Mouse (Mus musculus): ENCODE measurements around the gene Olfr746. TPM values are rescaled to one million over a fixed set of nuclear protein-coding genes. Genes with fewer than 3 reads are reported as not detected.

Gene Olfr746
- total RNA-seq (2014; fragmentation: Nextera tagmentation) (not detected in 2 replicates), total RNA-seq (2017) (not detected in 2 replicates)

DNA sequence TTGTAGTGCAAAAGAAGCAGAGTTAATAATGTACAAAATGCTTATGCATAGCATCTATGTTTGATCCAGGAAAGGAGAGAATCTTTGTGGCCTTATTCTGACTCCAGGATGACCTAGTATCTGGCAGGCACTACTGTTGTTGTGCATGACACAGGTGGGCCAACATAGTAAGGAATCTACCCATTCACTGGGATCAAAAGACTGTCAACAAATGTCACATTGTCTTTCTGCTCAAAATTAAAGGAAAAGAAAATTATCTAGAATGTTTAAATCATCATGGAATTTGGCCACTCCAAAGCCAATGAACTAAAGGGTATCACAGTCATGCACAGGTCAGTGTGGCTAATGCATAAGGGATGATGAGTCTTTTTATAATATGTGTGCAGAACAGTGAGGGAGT is at the start of gene Olfr746:
Gene Olfr746, plus strand, starts transcription at position 301 of the 400 bp plus-strand sequence.
- ATAC-seq (replicated peaks; ENCODE audit: poor library complexity, severe bottlenecking) = no peak

DNA sequence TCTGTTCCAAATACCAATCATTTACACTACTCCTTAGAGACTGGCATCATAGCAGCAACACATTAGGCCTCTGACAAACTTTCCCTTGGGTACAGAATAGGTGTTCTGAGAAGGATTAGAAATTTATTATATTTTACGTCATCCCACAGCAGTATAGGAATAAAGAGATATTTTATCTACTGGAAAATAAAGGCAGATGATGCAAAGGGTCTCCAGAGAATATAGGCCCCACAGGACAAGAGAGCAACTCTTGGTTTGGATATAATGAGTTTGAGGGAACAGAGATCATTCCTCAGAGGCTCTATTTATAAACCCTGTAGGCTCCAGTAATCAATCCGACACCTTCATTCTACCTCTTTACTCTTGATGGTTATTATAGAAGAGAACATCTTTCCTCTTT is 32.3 kb upstream of the Olfr746 start, which contains the start of gene Olfr744:
Gene Olfr744, plus strand, starts transcription at position 301 of the 400 bp plus-strand sequence.
- no peak for ATAC-seq (replicated peaks; ENCODE audit: poor library complexity, severe bottlenecking)

DNA sequence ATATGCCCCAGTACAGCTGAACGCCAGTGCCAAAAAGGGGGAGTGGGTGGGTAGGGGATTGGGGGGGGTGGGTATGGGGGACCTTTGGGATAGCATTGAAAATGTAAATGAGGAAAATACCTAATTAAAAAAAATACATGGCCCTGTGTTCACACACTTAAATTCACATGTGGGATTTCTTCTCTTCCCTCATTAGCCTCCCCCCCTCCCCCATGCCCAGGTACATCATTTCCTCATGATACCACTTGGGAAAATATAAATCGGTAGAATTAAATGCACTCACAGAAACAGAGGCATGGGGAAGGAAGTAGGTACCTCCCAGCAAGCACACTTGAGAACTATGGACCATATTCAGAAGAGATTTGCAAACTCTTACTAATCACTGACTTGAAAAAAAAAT is 7.8 kb upstream of the Olfr746 start, which contains the start of gene Olfr745:
Gene Olfr745, plus strand, starts transcription at position 301 of the 400 bp plus-strand sequence.
- no peak for ATAC-seq (replicated peaks; ENCODE audit: poor library complexity, severe bottlenecking)

DNA sequence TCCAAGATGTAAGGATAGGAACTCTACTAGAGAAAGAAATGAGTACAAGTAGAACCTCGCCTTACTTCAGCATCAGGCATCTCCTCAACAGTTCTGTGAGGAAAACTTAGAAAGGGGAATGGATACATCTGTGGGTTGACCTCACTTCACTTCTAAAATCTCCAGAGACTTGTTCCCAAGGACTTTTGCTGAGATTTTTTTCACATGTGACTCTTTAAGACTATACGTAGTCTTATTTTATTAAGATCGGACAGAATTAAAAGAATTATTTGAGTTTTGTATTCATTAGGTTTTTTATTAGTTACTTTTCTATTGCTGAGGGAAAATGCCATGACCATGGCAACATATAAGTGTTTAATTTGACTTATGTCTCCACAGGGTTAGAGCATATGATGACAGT is 46.2 kb downstream of the Olfr746 start, which contains the start of gene Olfr747:
Gene Olfr747, minus strand, starts transcription at position 101 of the 400 bp plus-strand sequence.
- ATAC-seq (replicated peaks; ENCODE audit: poor library complexity, severe bottlenecking) = no peak

Other genes with a start within 250 kb of the Olfr746 start
- gene Olfr738, start 239.5 kb upstream of the Olfr746 start, total RNA-seq (2014; fragmentation: Nextera tagmentation) = not detected in 2 replicates
- not detected in 2 replicates for gene Olfr738, start 239.5 kb upstream of the Olfr746 start, total RNA-seq (2017)
- gene Olfr739, start 228.5 kb upstream of the Olfr746 start, total RNA-seq (2014; fragmentation: Nextera tagmentation) = not detected in 2 replicates
- gene Olfr739, start 228.5 kb upstream of the Olfr746 start, total RNA-seq (2017) = not detected in 2 replicates
- not detected in 2 replicates for gene Olfr740, start 201.5 kb upstream of the Olfr746 start, total RNA-seq (2014; fragmentation: Nextera tagmentation)
- not detected in 2 replicates for gene Olfr740, start 201.5 kb upstream of the Olfr746 start, total RNA-seq (2017)
- not detected in 2 replicates for gene Olfr741, start 174.3 kb upstream of the Olfr746 start, total RNA-seq (2014; fragmentation: Nextera tagmentation)
- not detected in 2 replicates for gene Olfr741, start 174.3 kb upstream of the Olfr746 start, total RNA-seq (2017)
- gene Olfr742, start 143.5 kb upstream of the Olfr746 start, total RNA-seq (2014; fragmentation: Nextera tagmentation) = not detected in 2 replicates
- gene Olfr742, start 143.5 kb upstream of the Olfr746 start, total RNA-seq (2017) = not detected in 2 replicates
- gene Olfr743, start 125.2 kb upstream of the Olfr746 start, total RNA-seq (2014; fragmentation: Nextera tagmentation) = not detected in 2 replicates
- not detected in 2 replicates for gene Olfr743, start 125.2 kb upstream of the Olfr746 start, total RNA-seq (2017)
- gene Olfr744, start 32.2 kb upstream of the Olfr746 start, total RNA-seq (2014; fragmentation: Nextera tagmentation) = not detected in 2 replicates
- gene Olfr744, start 32.2 kb upstream of the Olfr746 start, total RNA-seq (2017) = not detected in 2 replicates
- not detected in 2 replicates for gene Olfr745, start 7.7 kb upstream of the Olfr746 start, total RNA-seq (2014; fragmentation: Nextera tagmentation)
- not detected in 2 replicates for gene Olfr745, start 7.7 kb upstream of the Olfr746 start, total RNA-seq (2017)
- not detected in 2 replicates for gene Olfr747, start 46.1 kb downstream of the Olfr746 start, total RNA-seq (2014; fragmentation: Nextera tagmentation)
- not detected in 2 replicates for gene Olfr747, start 46.1 kb downstream of the Olfr746 start, total RNA-seq (2017)
- not detected in 2 replicates for gene Olfr748, start 60.3 kb downstream of the Olfr746 start, total RNA-seq (2014; fragmentation: Nextera tagmentation)
- gene Olfr748, start 60.3 kb downstream of the Olfr746 start, total RNA-seq (2017) = not detected in 2 replicates
- gene Olfr749, start 98.0 kb downstream of the Olfr746 start, total RNA-seq (2014; fragmentation: Nextera tagmentation) = not detected in 2 replicates
- not detected in 2 replicates for gene Olfr749, start 98.0 kb downstream of the Olfr746 start, total RNA-seq (2017)
- gene Ttc5, start 138.4 kb downstream of the Olfr746 start, total RNA-seq (2014; fragmentation: Nextera tagmentation) = 43.2 and 47.1 TPM in 2 replicates
- 39.8 and 54.4 TPM in 2 replicates for gene Ttc5, start 138.4 kb downstream of the Olfr746 start, total RNA-seq (2017)
- gene Ccnb1ip1, start 160.6 kb downstream of the Olfr746 start, total RNA-seq (2014; fragmentation: Nextera tagmentation) = not detected in 2 replicates
- not detected in 2 replicates for gene Ccnb1ip1, start 160.6 kb downstream of the Olfr746 start, total RNA-seq (2017)
- gene Parp2, start 160.8 kb downstream of the Olfr746 start, total RNA-seq (2014; fragmentation: Nextera tagmentation) = 61.2 and 110 TPM in 2 replicates
- gene Parp2, start 160.8 kb downstream of the Olfr746 start, total RNA-seq (2017) = 85.2 and 92.3 TPM in 2 replicates
- gene Tep1, start 223.5 kb downstream of the Olfr746 start, total RNA-seq (2014; fragmentation: Nextera tagmentation) = 41.8 and 54.2 TPM in 2 replicates
- gene Tep1, start 223.5 kb downstream of the Olfr746 start, total RNA-seq (2017) = 17.4 and 21.1 TPM in 2 replicates